Mouse (Mus musculus) retina, postnatal 1 day (tissue): ENCODE measurements around the gene Fmo9.

Experiments
- DNase-seq: peaks from one replicate; pipeline ENCODE4 v3.0.0-alpha.2; 2012

Gene Fmo9

GRCm38 (mm10) chr1:166681745-166682144 lies at the start of gene Fmo9:
Fmo9 (minus strand) TSS chr1:166681845.
- no peak for DNase-seq

DNA sequence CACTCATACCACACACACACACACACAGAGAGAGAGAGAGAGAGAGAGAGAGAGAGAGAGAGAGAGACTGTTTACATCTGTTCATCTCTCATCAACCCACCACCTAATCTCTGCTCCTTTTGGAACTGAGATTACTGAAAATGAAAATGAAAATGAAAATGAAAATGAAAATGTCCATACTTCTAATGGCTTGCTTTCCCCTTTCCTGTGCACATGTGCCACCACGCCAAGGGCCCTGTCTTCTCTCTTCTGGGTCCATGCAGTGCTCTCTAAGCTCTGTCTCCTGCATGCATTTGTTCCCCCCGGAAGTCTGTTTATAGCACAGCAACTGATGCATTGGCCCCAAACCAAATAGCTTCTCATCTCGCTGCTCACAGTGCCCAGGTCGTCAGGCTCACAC lies 49.2 kb upstream of the Fmo9 start:
- DNase-seq = no peak

DNA sequence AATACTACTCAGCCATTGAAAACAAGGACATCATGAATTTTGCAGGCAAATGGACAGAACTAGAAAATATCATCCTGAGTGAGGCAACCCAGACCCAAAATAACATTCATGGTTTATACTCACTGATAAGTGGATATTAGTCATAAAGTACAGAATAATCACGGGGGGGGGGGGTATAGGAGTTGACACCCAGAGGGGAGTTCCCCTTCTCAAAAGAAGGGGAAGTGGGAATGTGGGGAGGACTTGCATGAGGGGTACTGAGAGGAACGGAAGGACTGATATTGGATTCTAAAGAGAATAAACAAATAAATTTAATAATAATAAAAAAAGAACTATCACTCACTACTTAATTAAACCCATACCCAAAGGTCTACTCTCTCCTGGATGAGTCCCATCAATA lies 48.6 kb upstream of the Fmo9 start:
- no peak for DNase-seq

GRCm38 (mm10) chr1:166710861-166711260 lies 29.2 kb upstream of the Fmo9 start:
- DNase-seq = no peak

DNA sequence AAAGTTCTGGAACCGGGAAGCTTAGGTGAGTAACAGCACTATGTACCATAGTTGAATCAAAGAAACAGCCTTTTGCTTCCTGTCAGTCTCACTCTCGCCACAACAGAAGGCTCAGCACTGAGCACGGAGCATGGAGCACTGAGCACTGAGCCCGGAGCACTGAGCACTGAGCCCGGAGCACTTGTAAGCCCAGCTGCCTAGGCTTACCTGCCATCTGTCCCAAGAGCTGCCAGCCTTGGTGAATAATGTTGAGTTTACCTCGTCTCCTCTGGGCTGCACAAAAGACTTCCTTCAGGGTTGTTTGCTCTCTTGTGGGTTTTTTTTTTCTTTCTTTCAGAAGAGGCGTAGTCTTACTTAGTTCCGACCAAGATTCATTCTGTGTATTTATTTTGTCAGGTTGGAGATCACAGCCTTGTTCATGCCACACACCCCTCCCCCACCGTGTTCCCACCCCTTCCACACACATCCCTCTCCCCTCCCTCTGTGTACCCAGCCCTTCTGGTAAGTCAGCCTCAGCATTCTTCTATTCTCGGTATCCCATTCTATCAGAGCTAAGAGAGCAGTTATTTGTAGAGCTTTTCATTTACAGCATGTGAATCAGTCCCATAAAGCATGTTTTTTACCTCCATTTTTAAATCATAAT lies 20.7 kb upstream of the Fmo9 start:
- DNase-seq = no peak

DNA sequence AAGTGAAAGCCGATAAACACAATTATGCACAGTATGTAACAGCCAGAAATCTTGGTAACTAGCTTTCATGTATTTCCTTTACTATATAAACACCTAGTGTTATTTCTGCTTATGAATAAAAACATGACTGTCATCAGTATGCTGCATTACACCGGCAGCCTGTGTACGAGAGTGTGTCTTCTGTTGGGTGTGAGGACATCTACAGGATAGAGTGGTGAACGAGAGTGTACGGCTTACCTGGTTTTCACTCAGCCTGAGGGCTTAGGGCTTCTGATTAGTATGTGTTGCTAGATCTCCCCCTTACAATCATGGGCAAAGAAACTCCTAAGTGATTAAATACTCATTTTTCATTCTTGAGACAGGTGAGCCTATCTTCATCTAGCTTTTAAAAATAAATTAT lies 12.4 kb downstream of the Fmo9 start:
- DNase-seq = no peak

- DNase-seq = no peak
These were observed 20.8 kb downstream of the Fmo9 start for GRCm38 (mm10) chr1:166660800-166661199.

DNA sequence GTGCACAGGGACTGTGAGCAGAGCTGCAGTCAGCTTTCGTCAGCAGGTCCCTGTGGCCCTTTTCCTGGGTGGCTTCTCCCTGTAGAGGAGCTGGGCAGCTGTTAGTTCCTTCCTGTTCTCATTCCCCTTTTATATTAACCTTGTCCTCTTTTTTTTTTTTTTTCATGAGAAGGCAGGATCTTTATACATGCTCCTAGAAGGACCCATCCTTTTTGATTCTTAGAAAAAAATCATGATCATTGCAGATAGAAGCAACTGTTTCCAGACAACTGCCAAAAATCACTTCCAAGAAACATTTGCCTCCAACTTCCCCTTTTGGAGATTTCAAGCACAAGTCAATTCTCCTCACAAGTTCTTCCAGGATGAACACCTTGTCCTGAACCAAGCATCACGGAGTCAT lies 34.1 kb downstream of the Fmo9 start, which contains the start of gene Gm4847:
Gene Gm4847 (minus strand): TSS at position 101 of the 400 bp plus-strand sequence.
- DNase-seq = no peak
